Mouse (Mus musculus) activated CD4-positive, CD25-positive, alpha-beta regulatory T cell, adult 9 weeks (primary cell): ENCODE results near the gene 1700020N15Rik. TPM values are rescaled to one million over a fixed set of nuclear protein-coding genes. Genes with fewer than 3 reads are reported as not detected.

Source experiments
- polyA plus RNA-seq: library from polyadenylated mRNA; unstranded; fragments of 100-300 nt; shearing (Covaris generic); gene quantifications from one replicate; pipeline ENCODE4 v1.2.1, GENCODE M21; 2017

Gene 1700020N15Rik
- not detected for polyA plus RNA-seq

GRCm38 (mm10) chrX:69945000-69945399 is at the start of gene 1700020N15Rik:
TSS of gene 1700020N15Rik (plus strand) at chrX:69945300.

